Mouse (Mus musculus): Measurements from ENCODE around the gene Cldn10.
A peak's percentile ranks its signal among the peaks of the same experiment; 100 is the strongest.

DNA sequence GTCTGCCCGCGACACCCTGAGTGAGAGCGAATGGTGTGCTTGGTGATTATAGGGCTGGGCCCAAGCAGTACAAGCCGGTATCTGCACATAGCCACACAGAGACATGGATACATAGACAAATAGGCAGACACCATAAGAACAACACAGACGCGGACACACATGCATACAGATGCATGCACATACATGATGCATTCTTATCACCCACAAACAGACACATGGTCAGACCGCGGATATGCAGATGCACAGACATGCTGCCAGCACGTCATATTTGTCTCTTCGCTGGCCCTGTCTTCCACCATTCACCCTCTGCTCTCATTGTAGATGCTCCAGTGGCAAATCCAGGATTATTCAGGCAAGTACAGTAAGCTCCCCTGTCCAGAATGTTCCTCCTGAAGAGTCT lies 59.1 kb downstream of the Cldn10 start:
- no peak for TF ChIP-seq CTCF (IDR thresholded peaks at IDR 0.05; ENCODE audit: low read depth, low read length)
- TF ChIP-seq GATA1 (IDR thresholded peaks at IDR 0.05; ENCODE audit: borderline replicate concordance, low read length) = no peak
- no peak for TF ChIP-seq POLR2AphosphoS5 (IDR thresholded peaks at IDR 0.05; ENCODE audit: insufficient replicate concordance, low read depth, low read length)
- peak; percentile 30 for TF ChIP-seq TAL1 (conservative IDR thresholded peaks at IDR 0.05; ENCODE audit: low read depth, low read length)
